Mouse (Mus musculus): ENCODE measurements around the gene Coa4. TPM values are rescaled to one million over a fixed set of nuclear protein-coding genes. Genes with fewer than 3 reads are reported as not detected.
"Not testable (repeated sequence)": the region's sequence is repeated elsewhere in the genome, so short reads cannot be mapped to it uniquely, and the experiment has no call there.

The Coa4 gene
- total RNA-seq, 2 experiments from 2014 or later = 7.6 to 10.6 TPM

GRCm38 (mm10) chr7:100557241-100557640, 20.4 kb downstream of the Coa4 start:
- no peak for DNase-seq (ENCODE audit: low spot score in 2 of 2)

GRCm38 (mm10) chr7:100559331-100559730, 22.5 kb downstream of the Coa4 start:
- no peak for DNase-seq (ENCODE audit: low spot score in 2 of 2)

GRCm38 (mm10) chr7:100561861-100562587, 25.2 kb downstream of the Coa4 start:
- no peak for DNase-seq (ENCODE audit: low spot score in 2 of 2)

GRCm38 (mm10) chr7:100567238-100567637, 30.4 kb downstream of the Coa4 start:
- DNase-seq (ENCODE audit: low spot score in 2 of 2) = not testable (repeated sequence)

- no peak for DNase-seq (ENCODE audit: low spot score in 2 of 2)
Observed at GRCm38 (mm10) chr7:100569907-100570306, 33.0 kb downstream of the Coa4 start.

GRCm38 (mm10) chr7:100570930-100571715, 34.3 kb downstream of the Coa4 start:
- no peak for DNase-seq (ENCODE audit: low spot score in 2 of 2)

- DNase-seq (ENCODE audit: low spot score in 2 of 2) = no peak
Observed at GRCm38 (mm10) chr7:100572061-100572460, 35.2 kb downstream of the Coa4 start.

GRCm38 (mm10) chr7:100572704-100573103, 35.8 kb downstream of the Coa4 start:
- no peak for DNase-seq (ENCODE audit: low spot score in 2 of 2)

GRCm38 (mm10) chr7:100578794-100579193, 41.9 kb downstream of the Coa4 start:
- DNase-seq (ENCODE audit: low spot score in 2 of 2) = no peak

GRCm38 (mm10) chr7:100582235-100582634, 45.4 kb downstream of the Coa4 start:
- DNase-seq (ENCODE audit: low spot score in 2 of 2) = no peak

- peak; percentile 89 to 92 for DNase-seq (ENCODE audit: low spot score in 2 of 2)
Observed at GRCm38 (mm10) chr7:100582727-100583236, 45.9 kb downstream of the Coa4 start.

- DNase-seq (ENCODE audit: low spot score in 2 of 2) = no peak
Observed at GRCm38 (mm10) chr7:100589816-100590215, 52.9 kb downstream of the Coa4 start.

Other genes starting within 250 kb of the Coa4 start
- 10 to 100 TPM; 15.1 to 16.1 TPM for gene C2cd3, start 164.8 kb upstream of the Coa4 start, total RNA-seq (2021)
- 100 to 1,000 TPM; 134 to 142 TPM for gene Ppme1, start 164.8 kb upstream of the Coa4 start, total RNA-seq (2021)
- 1 to 10 TPM; 1.3 to 1.6 TPM for gene Ucp3, start 64.1 kb upstream of the Coa4 start, total RNA-seq (2021)
- gene Ucp2, start 43.7 kb upstream of the Coa4 start, total RNA-seq (2021) = 10 to 100 TPM; 75.7 to 85.9 TPM
- gene Dnajb13, start 22.1 kb upstream of the Coa4 start, total RNA-seq (2021) = 1 to 10 TPM in 1 of 2 experiments, under 1 TPM in 1; 0.62 to 1.0 TPM
- 100 to 1,000 TPM; 374 to 378 TPM for gene Rab6a, start 70.3 kb downstream of the Coa4 start, total RNA-seq (2021)
- gene Mrpl48, start 71.2 kb downstream of the Coa4 start, total RNA-seq (2021) = 10 to 100 TPM; 57.7 to 62.5 TPM
- gene Plekhb1, start 125.3 kb downstream of the Coa4 start, total RNA-seq (2021) = 10 to 100 TPM; 85.3 to 86.1 TPM
- gene Fam168a, start 169.6 kb downstream of the Coa4 start, total RNA-seq (2021) = 100 to 1,000 TPM; 271 to 273 TPM